ENCODE assay signal across 9 mouse cellular contexts in genomic region chr16:18154521-18155171, GRCm38 (mm10). TPM values are rescaled to one million over a fixed set of nuclear protein-coding genes. Genes with fewer than 3 reads are reported as not detected.
A peak's percentile ranks its signal among the peaks of the same experiment; 100 is the strongest.
DNase-seq lines count a peak whose midpoint lies in the region; ATAC-seq and TF ChIP-seq lines count a peak whose summit lies in the region.
"Had no signal": no experiment of that assay in that cellular context is flagged by ENCODE, and none has a peak within 500 bp of the region (broad histone marks: within the 10 kb centered on the region; RNA-seq: fewer than 3 reads in every experiment).

No protein-coding gene starts in this region.

- peak; percentile 10; the same call in 1 of the 2 replicates for TF ChIP-seq CTCF in midbrain, postnatal 0 days (IDR thresholded peaks at IDR 0.05)

- WGBS in midbrain, postnatal 0 days = 37% methylated on average over 14 of the region's 14 CpGs

- peak overlapping the region; percentile 32; the same call in 1 of the 2 replicates for H3K27ac ChIP-seq in midbrain, postnatal 0 days (ENCODE audit: low read depth, low read length)

- H3K9ac ChIP-seq in midbrain, postnatal 0 days (replicated peaks; ENCODE audit: low read length, poor library complexity, severe bottlenecking) = no peak overlapping the region

- H3K4me1 ChIP-seq in midbrain, postnatal 0 days (ENCODE audit: insufficient read depth, low read length) = peaks cover 10% of the 10 kb centered on the region

- no peak overlapping the region for H3K4me3 ChIP-seq in midbrain, postnatal 0 days (ENCODE audit: low read depth, low read length)

- no peaks in the 10 kb centered on the region for H3K9me3 ChIP-seq in midbrain, postnatal 0 days (ENCODE audit: low read length)

- H3K4me2 ChIP-seq in midbrain, postnatal 0 days (ENCODE audit: low read depth, low read length, poor library complexity, severe bottlenecking) = no peak overlapping the region

- H3K36me3 ChIP-seq in midbrain, postnatal 0 days (ENCODE audit: insufficient read depth, low read length) = peaks cover 17% of the 10 kb centered on the region

- DNase-seq in layer of hippocampus, adult 11-12 months (ENCODE audit: low spot score) = peak; percentile 93
- DNase-seq in layer of hippocampus, adult 9-10 months (ENCODE audit: low spot score) = no peak
- DNase-seq in cerebellum, adult 11 months = peak; percentile 76
- peak; percentile 57 for DNase-seq in gastrocnemius, adult 18-20 months (ENCODE audit: low spot score)
- peak; percentile 96 for DNase-seq in layer of hippocampus, adult 9-11 months
- peak; percentile 90 for DNase-seq in midbrain, postnatal 0 days (ENCODE audit: low spot score)
- no peak for DNase-seq in B cell, adult 2 months

- ATAC-seq in midbrain, postnatal 0 days (ENCODE audit: low FRiP score) = peak; percentile 64
- no peak for ATAC-seq in CD4-positive, CD25-positive, alpha-beta regulatory T cell, adult 4 months

- H3K27me3 ChIP-seq in midbrain, postnatal 0 days (ENCODE audit: insufficient read depth, low read length) = no peaks in the 10 kb centered on the region

RNA-seq across cellular contexts. Expression of gene Rtn4r, which starts 27.2 kb away (rescaled TPM):
- under 1 TPM in 1 of 2 experiments, not detected in 1; 0.11 TPM for total RNA-seq in gastrocnemius, adult 18-20 months (2021)
- total RNA-seq in midbrain, postnatal 0 days (2014; rRNA removed) = 39.6 and 71.7 TPM in 2 replicates
- polyA plus RNA-seq in midbrain, postnatal 0 days (2015; fragmentation: Nextera tagmentation; extraction: Ambion mirVana) = 32.3 and 36.2 TPM in 2 replicates
- not detected for polyA plus RNA-seq in CD4-positive, CD25-positive, alpha-beta regulatory T cell, adult 4 months (2017; shearing (Covaris generic))
- total RNA-seq: neutrophil, adult 5-6 weeks had no signal

Comparison
In these comparisons a context has a peak if more than half of its experiments do, and no peak if none do; other contexts are left out.
1. DNase-seq: peak in layer of hippocampus, adult 11-12 months (single experiment), cerebellum, adult 11 months (single experiment), gastrocnemius, adult 18-20 months (single experiment), layer of hippocampus, adult 9-11 months (single experiment) and midbrain, postnatal 0 days (single experiment); none in layer of hippocampus, adult 9-10 months (single experiment) and B cell, adult 2 months (0 of 2).
2. RNA of gene Rtn4r, which starts 27.2 kb away (total RNA-seq): 39.6 to 71.7 TPM in midbrain, postnatal 0 days; 0.11 TPM in gastrocnemius, adult 18-20 months; every median in the first group is over 10 times any median in the second.